Mouse (Mus musculus) erythroid progenitor cell, adult 5-6 weeks (primary cell): ENCODE results near the gene Lrp3. TPM values are rescaled to one million over a fixed set of nuclear protein-coding genes. Genes with fewer than 3 reads are reported as not detected.

ENCODE experiments used
- ATAC-seq: replicated peaks from 2 replicates; pipeline ENCODE4 v1.8.0; 2016; ENCODE audit warnings: moderate number of reproducible peaks, mild to moderate bottlenecking, moderate TSS enrichment, inconsistent platforms; ENCODE audit not compliant: poor library complexity, low FRiP score, severe bottlenecking
- total RNA-seq, 2 experiments: library from RNA; stranded (forward) in 1 of 2; stranded (reverse) in 1 of 2; fragments of 150-400 nt in 1 of 2; fragments of 186-747, 209-891 nt in 1 of 2; gene quantifications; 2 replicates each; pipeline versions ENCODE4 v1.2.3 to v1.2.4; 2015 to 2017; ENCODE audit warnings: low replicate concordance in 2 of 2

The Lrp3 gene
- total RNA-seq, 2 experiments from 2014 or later, result not detected

DNA sequence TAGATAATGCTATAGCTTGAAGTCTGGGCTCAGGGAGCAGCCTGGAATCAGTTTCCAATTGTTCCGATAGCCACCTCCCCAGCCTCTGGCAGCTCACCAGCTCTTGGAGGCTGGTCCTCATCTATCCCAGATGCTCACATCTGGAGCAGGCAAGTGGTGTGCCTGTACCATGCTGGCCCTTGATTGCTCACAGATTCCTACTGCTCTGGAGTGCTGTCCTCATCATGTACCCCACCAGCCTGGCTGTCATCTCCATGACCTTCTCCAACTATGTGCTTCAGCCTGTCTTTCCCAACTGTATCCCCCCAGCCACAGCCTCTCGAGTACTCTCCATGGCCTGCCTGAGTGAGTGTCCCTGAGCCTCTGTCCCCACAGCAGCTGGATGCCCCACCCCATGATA is 18.3 kb downstream of the Lrp3 start:
- no peak for ATAC-seq

DNA sequence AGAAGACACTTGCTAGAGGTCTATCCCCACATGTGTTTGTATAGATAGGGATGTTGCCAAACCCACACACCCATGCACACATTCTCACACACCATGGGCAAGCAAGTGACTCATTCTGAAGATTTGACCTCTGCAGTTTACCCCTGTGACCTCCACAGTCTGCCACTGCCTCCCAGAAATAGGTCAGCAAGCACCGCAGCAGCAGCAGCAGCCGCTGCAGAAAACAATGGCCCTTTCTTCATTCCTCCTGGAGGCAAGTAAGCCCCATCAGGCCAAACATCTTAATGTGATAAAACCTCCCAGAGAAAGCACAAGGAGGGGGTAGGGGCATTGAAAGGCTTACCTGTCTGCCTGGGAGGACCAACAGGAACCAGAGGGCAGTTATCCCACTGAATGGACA is 24.0 kb downstream of the Lrp3 start:
- no peak for ATAC-seq

DNA sequence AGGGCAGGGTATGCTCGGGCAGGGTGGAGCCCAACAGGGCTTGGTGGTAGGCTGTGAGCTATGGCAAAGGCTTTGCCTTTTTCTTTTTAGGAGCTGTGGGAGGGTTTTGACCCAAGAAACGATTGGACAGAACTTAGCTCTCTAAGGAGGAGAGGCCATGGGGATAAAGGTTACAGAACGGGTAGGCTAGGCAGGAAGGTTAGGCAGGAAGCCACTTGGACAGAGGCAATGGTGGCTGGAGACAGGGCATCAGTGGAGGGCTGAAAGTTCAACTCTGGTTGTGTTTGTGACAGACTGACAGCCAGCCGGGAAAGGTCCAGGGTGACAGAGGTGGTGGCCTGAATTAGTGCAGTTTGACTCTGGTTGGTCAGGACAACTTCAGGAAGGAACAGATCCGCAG is 25.6 kb downstream of the Lrp3 start:
- no peak for ATAC-seq

DNA sequence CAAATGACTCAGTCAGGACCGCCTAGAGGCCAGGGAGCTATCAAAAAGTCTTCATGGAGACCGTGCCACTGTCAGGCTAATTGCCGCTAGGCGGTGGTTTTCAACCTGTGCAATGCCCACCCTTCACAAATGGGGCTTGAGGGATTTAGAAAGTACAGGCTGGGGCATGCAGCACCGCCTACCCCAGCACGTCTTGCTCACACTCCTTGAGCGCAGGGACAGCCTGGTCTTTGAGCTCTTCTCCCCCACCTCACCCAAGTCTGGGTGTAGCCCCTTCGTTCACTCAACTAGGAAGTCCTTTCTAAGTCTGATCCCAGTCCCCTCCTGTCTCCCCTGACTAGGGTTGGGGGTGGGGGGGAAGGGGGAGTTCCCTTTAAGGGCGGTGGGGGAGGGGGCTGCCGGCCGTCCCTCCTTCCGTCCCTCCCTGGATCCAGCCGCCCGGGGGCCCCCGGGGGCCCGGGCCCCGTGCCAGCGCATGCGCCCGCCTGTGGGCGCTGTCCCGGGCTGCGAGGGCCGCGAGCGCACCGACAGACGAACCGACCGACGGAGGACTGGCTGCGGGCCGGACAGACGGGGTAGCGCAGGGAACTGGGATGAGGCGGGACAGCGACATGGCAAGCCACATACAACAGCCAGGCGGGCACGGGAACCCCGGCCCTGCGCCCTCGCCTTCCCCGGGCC is 29.3 kb downstream of the Lrp3 start, which contains the start of gene Slc7a10:
TSS of gene Slc7a10 (plus strand) at position 497 of the 681 bp plus-strand sequence.
- ATAC-seq, result no peak

DNA sequence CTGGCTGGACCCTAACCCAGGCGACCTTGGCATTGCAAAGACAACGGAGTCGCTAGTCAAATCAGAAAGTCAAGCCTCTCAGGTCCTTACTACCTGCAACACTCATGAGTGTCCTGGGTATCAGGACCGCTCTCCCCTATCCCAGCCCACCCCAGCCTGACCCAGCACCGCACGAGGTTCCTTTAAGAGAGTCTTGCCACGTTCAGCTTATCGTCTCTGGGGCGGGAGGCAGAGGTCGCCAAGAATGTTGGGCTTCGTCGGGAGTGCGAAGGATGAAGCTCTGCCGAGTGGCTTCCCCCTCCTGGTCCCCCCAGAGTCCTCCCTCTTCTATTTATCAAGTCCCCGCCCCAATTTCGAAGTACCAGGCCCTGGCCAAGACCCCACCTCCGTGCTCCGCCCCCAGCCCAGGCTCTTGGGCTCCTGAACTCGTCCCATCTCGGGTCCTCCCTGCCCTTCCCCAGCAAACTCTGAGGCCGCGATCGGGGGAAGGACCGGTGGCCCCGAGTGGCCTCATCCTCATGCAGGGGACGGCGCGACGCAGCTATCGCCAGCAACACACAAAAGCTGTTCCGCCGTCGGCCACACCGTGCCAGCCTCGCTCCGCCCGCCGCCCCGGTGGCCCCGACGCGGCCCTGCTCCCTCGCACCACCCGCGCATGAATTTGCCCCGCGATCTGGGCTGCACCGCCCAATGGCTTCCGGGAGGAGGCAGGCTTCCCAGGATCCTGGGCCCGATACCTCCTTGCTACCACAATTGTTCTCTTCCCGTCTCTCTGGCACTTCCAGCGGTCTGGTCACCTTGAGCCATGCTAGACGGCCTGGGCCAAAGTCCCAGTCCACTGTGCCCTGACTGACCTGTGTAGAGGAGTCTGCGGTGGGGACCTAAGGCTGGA is 30.2 kb downstream of the Lrp3 start:
- no peak for ATAC-seq

DNA sequence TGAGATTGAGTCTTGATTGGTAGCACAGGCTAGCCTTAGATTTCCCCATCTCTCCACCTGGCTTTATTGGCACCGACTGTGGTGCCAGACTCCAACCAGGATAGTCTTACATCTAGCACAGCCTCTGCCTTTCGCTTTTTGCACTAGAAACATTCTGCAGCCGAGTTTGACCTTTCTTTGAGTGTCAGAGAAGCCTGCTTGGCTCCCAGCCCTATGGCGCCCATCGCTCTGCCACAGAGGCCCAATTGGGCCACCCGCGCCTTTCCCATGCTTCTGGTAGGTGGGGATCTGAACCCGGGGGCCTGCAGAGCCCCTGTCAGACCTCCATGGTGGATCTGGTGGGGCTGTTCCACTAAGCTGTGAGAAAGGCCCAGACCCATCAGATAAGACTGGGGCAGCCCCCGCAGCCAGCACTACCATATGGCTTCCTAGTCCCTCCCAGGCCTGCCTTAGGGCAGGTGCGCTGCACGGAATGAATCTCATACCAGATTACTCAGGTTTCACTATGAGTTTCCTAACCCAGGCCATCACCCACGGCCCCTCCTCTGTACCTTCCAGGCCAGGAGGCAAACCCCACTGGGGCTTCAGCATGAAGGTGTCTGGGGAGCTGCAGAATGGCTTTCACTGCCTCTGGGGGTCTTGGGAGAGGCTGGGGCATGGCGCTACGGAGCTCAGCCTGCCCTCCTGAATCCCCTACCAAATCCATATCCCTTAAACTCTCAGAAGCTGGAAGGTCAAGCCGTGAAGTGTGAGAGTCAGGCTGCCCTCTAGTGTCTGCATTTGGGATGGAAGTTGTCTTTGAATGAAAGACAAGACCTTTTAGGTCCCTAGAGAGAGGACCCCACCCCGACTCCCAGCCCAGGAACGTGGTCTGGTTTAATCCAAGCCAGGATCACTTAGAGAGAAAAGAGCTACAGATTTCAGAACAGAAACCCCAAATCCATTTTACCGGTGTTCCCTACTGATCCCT is 38.6 kb downstream of the Lrp3 start:
- ATAC-seq, result no peak

DNA sequence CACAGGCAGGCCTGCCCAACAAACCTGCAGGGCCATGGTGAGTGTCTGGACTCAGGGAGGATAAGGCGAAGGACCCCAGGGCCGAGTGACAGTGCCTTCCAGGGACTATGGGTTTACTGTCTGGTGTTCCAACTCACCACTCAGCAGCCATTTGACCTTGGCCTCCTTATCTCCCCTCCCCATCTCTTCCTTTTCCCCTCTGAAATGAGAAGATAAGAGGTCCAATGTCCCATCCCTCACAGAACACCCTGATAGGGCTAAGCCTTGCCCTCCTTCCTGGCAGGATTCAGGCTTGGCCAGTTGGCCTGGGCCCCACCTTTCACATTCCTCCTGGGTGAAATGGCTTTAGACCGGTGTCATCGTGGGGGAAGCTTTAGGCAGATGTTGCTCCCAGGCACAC is 39.8 kb downstream of the Lrp3 start:
- no peak for ATAC-seq

DNA sequence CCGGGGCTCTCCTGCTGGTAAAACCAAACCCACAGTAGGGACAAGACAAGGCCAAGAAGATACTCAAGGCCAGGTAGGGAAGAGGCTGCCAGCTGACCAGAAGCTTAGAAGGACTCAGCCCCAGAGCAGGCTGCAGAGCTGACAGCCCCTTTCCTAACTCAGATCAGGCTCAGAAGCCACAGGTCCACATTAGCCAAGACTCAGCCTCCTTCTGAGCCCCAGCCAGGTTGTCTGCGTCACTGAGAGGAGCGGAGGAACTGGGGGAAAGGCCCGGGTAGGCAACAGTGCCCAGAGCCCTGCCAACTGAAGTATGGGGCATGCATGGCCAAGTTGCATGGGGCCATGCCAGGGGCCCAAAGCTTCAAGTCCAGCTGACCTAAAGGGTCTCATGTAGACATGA is 42.8 kb downstream of the Lrp3 start:
- no peak for ATAC-seq

DNA sequence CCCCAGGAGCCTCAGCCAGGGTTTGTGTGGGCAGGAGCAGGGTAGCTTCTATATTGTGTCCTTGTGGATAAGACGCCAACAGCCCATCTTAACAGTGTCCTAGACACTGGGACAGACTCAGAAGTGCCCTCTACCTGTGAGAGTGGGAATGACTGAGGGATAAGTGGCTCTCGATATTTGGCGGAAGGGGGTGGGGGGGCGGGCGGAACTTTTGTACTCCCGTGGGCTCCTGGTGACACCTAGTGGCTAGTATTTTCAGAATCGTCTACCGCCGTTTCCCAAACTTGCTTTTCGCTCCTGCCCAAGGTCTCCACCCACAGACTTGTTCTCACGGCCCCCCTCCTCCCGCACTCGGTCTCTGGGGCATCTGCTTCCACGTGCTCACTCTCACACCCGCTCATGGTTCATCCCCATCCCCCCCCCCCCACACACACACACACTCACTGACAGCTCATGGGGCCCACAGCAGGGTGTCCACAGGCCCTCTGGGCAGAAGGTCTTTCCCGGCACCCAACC is 43.4 kb downstream of the Lrp3 start:
- ATAC-seq, result no peak

DNA sequence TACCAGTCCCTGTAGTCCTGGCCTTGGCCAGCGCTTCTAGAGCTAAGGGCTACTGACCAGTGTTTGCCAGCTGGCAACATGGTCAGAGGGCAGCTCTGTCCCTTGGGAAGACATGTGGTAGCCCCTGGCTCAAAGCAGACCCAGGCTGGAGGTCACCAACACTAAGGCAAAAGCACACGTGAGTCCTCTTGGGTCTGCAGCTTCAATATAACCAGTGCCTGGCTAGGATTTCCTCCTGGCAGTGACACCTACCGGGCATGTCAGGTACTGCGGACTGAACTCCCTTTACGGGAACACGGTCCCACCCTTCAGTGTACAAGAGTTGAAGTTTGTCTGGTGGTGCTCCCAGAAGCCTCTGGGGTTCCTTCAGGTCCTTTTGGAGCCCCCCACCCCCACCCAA is 46.0 kb downstream of the Lrp3 start:
- ATAC-seq, result no peak

DNA sequence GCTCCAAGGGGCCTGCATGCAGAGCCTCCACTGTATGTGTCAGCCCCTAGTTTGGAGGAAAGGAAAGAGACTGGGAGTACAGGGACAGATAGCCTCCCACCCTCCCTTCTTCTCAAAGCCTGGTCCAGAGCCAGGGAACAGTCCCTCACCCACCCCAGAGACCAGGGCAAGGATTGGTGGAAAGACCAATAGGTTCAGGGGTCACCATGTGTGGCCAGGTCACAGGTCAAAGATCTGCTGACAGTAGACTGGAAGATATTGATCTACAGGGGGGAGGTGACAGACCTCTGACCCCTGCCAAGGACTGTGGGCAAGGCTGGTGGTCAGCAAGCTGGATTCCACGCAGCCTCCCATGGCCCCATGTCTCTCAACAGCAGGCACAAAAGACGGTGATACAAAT is 47.4 kb downstream of the Lrp3 start:
- no peak for ATAC-seq

DNA sequence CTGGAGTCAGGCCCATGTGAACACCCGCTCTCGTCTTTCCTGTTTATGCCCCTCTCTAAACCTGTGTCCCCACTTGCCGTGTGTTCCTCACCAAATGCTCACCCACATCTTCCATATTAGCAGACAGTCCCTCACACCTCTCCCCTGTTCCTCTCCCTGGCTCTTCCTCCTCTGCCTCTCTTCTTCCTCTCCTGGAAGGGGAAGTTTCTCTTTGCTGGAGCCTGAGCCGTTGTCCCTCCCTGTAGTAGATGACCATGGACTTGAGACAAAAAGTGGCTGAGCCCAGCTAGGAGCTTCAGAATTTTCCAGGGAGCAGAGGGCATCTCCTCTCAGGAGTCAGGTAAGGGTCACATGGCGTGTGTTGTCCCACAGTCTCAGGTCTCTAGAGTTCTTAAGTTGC is 48.3 kb downstream of the Lrp3 start:
- no peak for ATAC-seq

DNA sequence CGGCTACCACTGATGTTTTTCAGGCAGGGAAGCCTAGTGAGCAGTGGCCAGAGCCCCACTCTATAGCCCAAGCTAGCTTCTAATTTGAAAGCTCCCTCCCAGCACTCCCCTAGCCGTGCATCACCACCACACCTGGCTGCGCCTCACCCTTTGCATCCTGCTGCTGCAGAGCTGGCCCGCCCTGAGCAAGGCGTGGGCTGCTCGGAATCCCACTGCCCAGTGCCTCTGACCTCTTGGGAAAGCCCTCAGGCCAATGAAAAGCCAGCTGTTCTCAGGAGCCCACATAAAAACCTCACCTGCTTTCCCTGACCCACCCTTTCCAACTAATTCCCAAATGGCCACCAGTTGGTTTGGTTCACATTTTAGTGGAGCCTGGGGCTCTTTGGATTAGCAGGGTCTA is 51.2 kb downstream of the Lrp3 start:
- no peak for ATAC-seq

DNA sequence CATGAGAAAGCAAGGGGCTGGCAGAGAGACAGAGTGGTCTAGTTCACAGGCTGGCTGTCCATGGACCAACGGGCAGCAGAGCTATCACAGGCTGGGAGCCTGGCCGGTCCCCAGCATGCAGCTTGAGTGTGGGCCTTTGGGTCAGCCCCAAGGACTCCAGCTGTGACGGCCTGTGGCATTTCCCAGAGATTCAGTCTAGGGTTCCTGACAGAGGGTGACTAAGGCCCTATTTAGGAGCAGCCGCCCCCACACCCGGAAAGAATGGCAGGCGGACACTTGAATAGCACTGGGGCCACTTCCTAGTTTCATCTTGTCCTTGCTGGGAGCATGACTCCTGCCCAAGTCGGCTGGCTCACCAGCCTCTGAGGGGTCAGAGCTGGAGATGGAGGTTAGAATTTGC is 51.7 kb downstream of the Lrp3 start:
- no peak for ATAC-seq

DNA sequence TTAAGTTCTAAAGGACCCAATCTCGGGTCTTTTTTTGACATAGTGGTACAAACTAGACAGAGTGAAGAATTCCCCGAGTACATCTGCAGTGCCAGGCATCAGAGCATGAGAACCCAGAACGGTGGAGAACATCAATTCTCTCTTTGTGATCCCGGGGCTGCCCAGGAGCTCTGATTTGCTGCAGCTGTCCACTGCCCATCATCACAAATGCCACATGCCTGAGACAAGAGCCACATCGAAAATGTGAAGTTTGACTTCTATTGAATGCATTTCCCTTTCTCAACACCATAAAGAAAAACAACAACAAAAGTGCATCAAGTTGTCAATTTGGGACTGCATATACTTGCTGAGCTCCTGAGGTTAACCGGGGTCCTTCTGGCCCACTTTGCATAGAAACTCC is 52.9 kb downstream of the Lrp3 start:
- no peak for ATAC-seq

DNA sequence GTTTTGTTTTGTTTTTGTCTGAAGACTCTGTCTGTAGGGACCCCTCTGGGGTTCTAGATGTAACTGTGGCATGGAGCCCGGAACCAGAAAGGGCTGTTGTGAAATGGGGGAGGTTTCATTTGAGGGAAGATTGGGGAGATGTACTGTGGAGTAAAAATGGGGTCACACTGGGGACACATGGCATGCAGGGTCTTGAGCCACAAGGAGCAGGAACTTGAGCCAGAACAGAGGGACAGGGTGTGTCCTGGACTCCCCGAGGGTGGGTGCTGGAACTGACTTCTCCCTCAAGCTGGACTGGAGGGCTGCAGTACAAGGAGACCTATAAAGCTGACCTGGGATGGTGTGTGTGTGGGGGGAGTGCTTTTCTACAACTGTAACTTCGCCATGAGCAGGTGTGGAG is 57.8 kb downstream of the Lrp3 start:
- no peak for ATAC-seq

DNA sequence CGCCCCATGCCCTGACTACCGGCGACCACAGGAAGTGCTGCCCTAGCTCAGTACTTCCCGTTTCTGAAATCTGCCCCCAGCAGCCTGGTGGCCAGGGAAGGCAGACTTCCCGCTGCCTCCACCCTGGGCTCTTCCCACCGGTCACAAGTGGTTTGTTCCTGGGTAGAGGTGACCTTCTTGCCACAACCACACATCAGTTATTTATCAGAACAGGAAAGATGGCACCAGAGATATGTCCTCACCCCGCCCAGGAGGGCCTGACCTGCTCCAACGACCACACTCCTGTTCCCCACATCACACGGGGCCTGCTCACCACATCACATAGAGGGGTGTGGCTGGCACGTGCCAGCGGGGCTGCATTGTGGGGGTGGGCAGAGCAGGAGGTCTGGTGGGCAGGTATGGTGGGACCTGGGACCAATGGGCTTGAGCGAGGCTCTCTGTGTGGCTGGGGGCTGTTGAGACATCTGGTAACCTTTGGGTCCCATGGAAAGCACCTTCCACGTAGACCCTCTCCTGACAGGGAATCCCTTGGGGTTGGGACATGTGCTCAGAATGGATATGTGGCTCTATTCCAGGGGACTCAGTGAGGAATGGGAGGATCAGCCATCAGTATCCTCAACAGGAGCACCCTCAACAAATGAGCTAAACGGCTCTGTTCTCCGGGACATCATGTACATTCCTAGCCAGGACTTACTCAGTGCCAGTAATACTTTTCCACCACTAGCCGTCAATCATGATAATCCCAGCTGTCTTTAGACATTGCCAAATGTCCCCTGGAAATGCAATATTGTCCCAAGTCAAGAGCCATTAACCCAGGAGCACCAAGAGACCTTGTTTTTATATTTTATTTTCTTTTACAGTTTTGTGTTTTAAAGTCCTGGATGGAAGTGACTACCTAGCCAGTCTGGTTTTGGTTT is 58.5 kb downstream of the Lrp3 start:
- ATAC-seq, result no peak

DNA sequence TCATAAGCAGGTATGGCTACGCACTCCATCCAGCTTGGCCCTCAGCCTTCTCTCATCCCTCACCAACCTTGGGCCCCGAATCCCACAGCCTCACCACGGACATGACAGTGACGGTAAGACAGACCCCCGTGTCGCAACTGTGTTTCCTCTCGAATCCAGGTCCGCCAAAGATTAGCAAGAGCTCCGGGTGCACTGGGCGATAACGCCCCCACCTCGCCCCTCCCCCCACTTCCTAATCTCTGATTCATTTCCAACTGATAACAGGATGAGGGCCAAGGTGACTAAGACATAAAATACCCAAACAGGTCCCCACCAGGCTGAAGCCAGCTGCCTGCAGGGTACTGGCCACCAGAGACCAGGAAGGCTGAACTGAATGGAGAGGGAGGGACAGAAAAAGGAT is 60.8 kb downstream of the Lrp3 start:
- ATAC-seq, result no peak

DNA sequence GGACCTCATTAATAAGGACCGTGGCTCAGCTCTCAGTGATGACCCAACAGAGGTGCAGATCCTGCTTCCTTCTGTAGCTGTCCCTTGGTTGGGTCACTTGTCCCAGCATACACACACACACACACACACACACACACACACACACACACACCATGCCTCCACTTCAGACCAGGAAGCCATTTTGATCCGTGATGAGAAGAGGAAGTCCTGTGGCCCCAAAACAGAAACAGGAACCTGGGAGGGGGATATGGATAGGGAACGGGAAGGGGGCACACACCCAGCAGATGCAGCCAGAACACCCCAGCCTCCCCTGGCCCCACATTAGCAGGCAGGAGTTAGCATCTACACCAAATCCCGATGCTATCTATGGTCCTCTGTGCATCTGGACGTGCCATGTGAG is 64.4 kb downstream of the Lrp3 start:
- no peak for ATAC-seq
